Mouse (Mus musculus) lung, embryonic 16.5 days (tissue): Measurements from ENCODE around the gene Efs. TPM values are rescaled to one million over a fixed set of nuclear protein-coding genes. Genes with fewer than 3 reads are reported as not detected.

ENCODE experiments used
- ATAC-seq: fragments of 200-750 bp; cut with Nextera tagmentation; 2 replicates; pipeline ENCODE4 v1.8.0; 2017; ENCODE audit warnings: low read depth, mild to moderate bottlenecking, moderate library complexity
- H3K27ac ChIP-seq: fragments of 300-500 bp; sonication (generic); 2 replicates; pipeline ENCODE4 v1.5.1; 2014; ENCODE audit warnings: mild to moderate bottlenecking, control low read depth, low read length
- H3K27me3 ChIP-seq: fragments of 300-500 bp; sonication (generic); 2 replicates; pipeline ENCODE4 v1.6.1; 2014; ENCODE audit warnings: low read depth, low read length, mixed read lengths; ENCODE audit not compliant: control insufficient read depth, insufficient read depth
- H3K36me3 ChIP-seq: fragments of 300-500 bp; sonication (generic); 2 replicates; pipeline ENCODE4 v1.6.1; 2014; ENCODE audit warnings: low read length; ENCODE audit not compliant: control insufficient read depth, insufficient read depth
- H3K4me1 ChIP-seq: fragments of 300-500 bp; sonication (generic); replicated peaks from 2 replicates; pipeline ENCODE4 v1.6.1; 2014; ENCODE audit warnings: low read length, mixed read lengths; ENCODE audit not compliant: control insufficient read depth, insufficient read depth
- H3K4me2 ChIP-seq: fragments of 300-500 bp; sonication (generic); 2 replicates; pipeline ENCODE4 v1.6.1; 2014; ENCODE audit warnings: low read depth, low read length, control low read depth
- H3K4me3 ChIP-seq: fragments of 300-500 bp; sonication (generic); 2 replicates; pipeline ENCODE4 v1.5.1; 2014; ENCODE audit warnings: mild to moderate bottlenecking, low read length, control low read depth
- H3K9ac ChIP-seq: fragments of 300-500 bp; sonication (generic); 2 replicates; pipeline ENCODE4 v1.6.1; 2014; ENCODE audit warnings: low read length, control low read depth
- H3K9me3 ChIP-seq: fragments of 300-500 bp; sonication (generic); 2 replicates; pipeline ENCODE4 v1.6.1; 2016; ENCODE audit warnings: low read length; ENCODE audit not compliant: control insufficient read depth
- WGBS: fragments of 180-500 bp; shearing (Covaris S2); extraction: QIAGEN DNeasy Blood & Tissue Kit; methylation state at CpG from one replicate; pipeline ENCODE4 v1.1.7; 2014; 5-methylcytosine and 5-hydroxymethylcytosine counted together
- polyA plus RNA-seq: library from polyadenylated mRNA; unstranded; fragments of >200 nt; fragmentation: Nextera tagmentation; extraction: Ambion mirVana; gene quantifications from 2 replicates; pipeline ENCODE4 v1.2.1, GENCODE M21; 2015

Gene Efs
- polyA plus RNA-seq, 1 experiment from 2014 or later: 26.0 TPM

DNA sequence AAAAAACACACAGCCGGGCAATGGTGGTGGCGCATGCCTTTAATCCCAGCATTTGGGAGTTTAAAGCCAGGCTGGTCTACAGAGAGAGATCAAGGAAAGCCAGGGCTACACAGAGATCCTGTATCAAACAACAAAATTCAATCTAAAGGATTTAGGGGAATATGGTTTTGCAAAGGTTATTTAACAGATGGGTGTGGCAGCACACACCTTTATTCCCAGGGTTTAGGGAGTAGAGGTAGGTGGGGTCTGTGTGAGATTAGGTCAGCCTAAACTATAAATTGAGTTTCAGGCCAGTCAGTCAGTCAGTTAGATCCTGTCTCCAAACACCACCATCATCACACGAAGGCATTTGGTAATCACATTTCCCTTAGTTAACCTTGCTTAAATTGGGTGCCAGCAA, 33.7 kb downstream of the Efs start, which contains the start of gene Pabpn1:
Gene Pabpn1, plus strand, starts transcription at position 301 of the 400 bp plus-strand sequence.
- Histone ChIP-seq H3K4me3 (peak within 1 kb of the TSS; percentile 93), H3K4me2 (peak within 1 kb of the TSS; percentile 54), H3K27me3 (no peaks in the 10 kb centered on the region), H3K27ac (peak within 1 kb of the TSS; percentile 86), H3K4me1 (peaks cover 9% of the 10 kb centered on the region; the same call in 1 of the 2 replicates), H3K36me3 (peaks cover 13% of the 10 kb centered on the region), H3K9me3 (no peaks in the 10 kb centered on the region), H3K9ac (peak within 1 kb of the TSS; percentile 67)
- 92% methylated on average over 3 of the region's 3 CpGs for WGBS
- no peak for ATAC-seq

DNA sequence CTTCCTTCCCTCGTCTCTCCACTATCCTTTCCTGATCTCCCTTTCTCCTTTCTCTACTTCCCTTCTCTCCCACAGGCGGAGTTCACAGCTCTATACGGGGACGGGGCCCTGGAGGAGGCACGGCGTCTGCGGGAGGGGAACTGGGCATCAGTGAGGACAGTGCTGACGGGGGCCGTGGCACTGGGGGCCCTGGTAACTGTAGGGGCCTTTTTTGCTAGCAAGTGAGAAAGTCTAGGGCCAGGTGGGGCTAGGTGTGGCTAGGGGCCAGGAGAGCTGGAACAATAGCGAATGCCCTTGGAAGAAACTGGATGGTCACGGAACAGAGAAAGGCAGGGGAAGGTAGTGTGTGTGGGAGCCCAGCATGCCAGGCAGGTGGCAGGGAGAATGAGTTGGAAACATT, 40.6 kb downstream of the Efs start:
- Histone ChIP-seq H3K4me3 (no peak overlapping the region), H3K4me2 (no peak overlapping the region), H3K27ac (no peak overlapping the region), H3K4me1 (peaks cover 9% of the 10 kb centered on the region), H3K36me3 (no peaks in the 10 kb centered on the region), H3K9me3 (no peaks in the 10 kb centered on the region), H3K9ac (no peak overlapping the region), H3K27me3 (no peaks in the 10 kb centered on the region)
- no peak for ATAC-seq
- WGBS: 88% methylated on average over 11 of the region's 11 CpGs

DNA sequence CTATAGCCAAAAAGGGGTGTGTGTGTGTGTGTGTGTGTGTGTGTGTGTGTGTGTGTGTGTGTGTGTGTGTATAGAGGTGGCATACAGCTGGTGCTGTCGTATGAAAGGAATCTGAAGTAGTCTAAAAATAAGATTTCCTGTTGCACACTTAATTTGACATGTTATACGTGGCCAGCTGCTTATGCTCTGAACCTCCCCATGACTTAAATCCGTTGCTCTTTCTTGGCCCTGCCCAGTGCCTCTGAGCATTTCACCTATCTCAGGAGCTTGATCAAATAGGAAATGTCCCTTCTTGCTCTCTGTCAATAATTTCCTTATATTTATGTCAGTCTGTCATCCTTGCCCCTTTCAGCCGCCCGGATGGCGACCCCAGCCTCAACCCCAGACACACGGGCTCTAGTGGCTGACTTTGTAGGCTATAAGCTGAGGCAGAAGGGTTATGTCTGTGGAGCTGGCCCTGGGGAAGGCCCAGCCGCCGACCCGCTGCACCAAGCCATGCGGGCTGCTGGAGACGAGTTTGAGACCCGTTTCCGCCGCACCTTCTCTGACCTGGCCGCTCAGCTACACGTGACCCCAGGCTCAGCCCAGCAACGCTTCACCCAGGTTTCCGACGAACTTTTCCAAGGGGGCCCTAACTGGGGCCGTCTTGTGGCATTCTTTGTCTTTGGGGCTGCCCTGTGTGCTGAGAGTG, 41.8 kb downstream of the Efs start:
- peak overlapping the region; percentile 79 for H3K4me2 ChIP-seq
- peak overlapping the region; percentile 65 for H3K4me3 ChIP-seq
- H3K4me1 ChIP-seq: peaks cover 9% of the 10 kb centered on the region
- 9% methylated on average over 21 of the region's 21 CpGs for WGBS
- peak; percentile 35 for ATAC-seq
- peak overlapping the region; percentile 79 for H3K9ac ChIP-seq
- H3K9me3 ChIP-seq: no peaks in the 10 kb centered on the region
- H3K27me3 ChIP-seq: no peaks in the 10 kb centered on the region
- no peaks in the 10 kb centered on the region for H3K36me3 ChIP-seq
- H3K27ac ChIP-seq: peak overlapping the region; percentile 95

DNA sequence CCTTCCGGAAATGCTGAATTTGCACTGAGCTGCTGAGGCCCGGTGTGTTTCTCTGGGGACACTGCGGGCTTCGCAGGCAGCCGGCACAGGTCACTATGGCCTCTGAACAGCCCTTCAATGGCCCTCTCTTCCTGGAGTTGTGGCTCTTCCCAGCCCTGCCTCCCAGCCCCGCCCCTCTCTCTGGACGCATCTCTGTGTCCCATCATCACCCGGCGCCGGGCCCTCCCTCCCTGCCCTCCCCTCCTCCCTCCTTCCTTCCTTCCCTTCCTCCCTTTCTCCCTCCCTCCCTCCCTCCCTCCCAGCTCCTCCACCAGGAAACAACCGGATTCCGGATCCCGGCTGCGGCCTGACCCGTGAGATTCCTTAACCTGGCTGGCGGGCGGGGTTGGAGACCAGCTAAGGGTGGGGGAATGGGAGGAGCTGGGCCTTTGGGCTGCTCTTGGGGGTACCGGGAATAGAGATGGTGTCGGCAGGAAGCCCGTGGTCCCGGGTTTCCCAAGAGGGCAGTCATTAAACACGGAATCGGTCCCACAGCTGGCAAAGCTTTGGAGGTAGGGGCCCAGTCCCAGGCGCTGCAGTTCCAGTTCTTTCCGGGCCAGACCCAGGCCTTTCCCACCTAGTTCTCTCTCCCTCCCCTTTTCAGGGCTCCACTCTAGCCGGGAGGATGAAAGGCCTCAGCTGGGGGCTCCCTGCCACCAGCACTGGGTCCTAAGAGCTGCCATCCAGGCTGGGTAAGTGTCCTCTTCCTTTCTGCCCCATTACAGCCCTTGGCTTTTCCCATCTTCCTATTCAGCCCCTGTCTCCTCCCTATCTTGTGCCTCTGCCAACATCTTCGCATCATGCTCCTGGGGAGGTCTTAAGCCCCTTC, 42.5 kb downstream of the Efs start, which contains the start of the genes Bcl2l2 and Gm20521:
Gene Bcl2l2, plus strand, starts transcription at position 224 of the 868 bp plus-strand sequence.
Gene Gm20521, plus strand, starts transcription at position 288 of the 868 bp plus-strand sequence.
- H3K9me3 ChIP-seq: no peaks in the 10 kb centered on the region
- peak within 1 kb of the TSS; percentile 65 for H3K4me3 ChIP-seq
- no peaks in the 10 kb centered on the region; the same call in 1 of the 2 replicates for H3K27me3 ChIP-seq
- peak within 1 kb of the TSS; percentile 95 for H3K27ac ChIP-seq
- peak within 1 kb of the TSS; percentile 79 for H3K9ac ChIP-seq
- no peaks in the 10 kb centered on the region for H3K36me3 ChIP-seq
- under 1% methylated on average over 26 of the region's 27 CpGs for WGBS
- peak within 1 kb of the TSS; percentile 79 for H3K4me2 ChIP-seq
- peaks cover 9% of the 10 kb centered on the region for H3K4me1 ChIP-seq
- peak; percentile 92 for ATAC-seq

DNA sequence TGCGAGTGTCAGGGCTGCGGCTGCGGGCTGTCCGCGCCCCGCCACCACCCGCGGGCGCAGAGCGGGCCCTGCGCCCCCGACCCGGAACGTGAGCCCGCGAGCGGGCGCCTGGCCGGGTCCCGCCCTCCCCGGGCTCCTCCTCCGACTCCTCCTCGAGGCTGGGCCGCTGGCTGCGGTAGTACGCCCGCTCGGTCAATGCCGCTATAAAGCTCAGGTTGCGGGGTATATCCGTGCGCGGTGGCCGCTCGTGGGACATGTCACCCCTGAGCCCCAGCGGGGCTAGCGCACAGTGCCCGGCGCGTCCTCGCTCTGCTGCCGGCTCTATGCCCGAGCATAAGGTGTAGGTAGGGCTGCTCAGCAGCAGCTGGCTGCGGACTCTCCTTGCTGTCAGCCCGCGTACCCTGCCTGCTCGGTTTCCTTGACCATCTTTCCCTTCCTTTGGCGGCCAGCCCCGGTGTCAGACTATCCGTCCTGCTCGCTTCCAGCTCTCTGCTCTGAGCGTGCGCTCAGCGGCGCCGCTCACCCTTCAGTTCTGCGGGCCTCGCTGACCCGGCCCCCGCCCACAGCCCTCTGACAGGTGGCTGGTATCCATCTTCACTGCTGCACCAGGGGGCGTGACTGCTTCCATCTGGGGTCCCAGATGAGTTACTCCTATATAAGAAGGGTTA, 48.7 kb downstream of the Efs start, which contains the start of gene Ppp1r3e:
Gene Ppp1r3e, minus strand, starts transcription at position 503 of the 668 bp plus-strand sequence.
- H3K27me3 ChIP-seq: peaks cover 2% of the 10 kb centered on the region; the same call in 1 of the 2 replicates

DNA sequence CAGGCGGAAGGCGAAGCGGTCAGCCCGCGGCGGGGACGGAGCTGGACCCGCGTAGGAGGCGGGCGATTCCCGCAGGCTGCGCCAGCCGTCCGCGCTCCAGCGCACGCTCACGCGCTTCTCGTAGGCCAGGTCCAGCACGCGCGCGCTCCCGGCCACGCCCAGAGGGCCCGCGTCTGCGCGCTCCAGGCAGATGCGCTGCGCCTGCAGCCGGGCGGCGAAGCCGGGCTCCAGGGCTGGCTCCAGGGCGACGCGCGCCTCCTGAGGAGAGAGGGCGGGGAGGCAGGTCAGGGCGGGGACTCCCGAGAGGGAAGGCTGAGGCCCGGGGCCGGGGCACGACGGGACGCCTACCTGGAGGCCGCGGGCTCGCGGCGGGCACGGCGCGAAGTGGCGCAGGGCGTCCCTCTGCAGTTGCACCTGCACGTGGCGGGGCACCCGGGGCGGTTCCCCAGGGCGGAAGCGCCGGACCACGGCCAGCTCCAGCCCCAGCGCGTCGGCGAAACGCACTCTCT, 49.3 kb downstream of the Efs start:
- Histone ChIP-seq H3K4me1 (peaks cover 11% of the 10 kb centered on the region; the same call in 1 of the 2 replicates), H3K27ac (peak overlapping the region; percentile 69), H3K4me3 (peak overlapping the region; percentile 86), H3K4me2 (peak overlapping the region; percentile 100), H3K36me3 (no peaks in the 10 kb centered on the region), H3K9ac (peak overlapping the region; percentile 80), H3K9me3 (no peaks in the 10 kb centered on the region), H3K27me3 (peaks cover 2% of the 10 kb centered on the region; the same call in 1 of the 2 replicates)
- ATAC-seq: peak; percentile 92
- WGBS: under 1% methylated on average over 46 of the region's 72 CpGs

More for the DNA sequence above, 48.7 kb downstream of the Efs start, which contains the start of gene Ppp1r3e:
- peak within 1 kb of the TSS; percentile 86 for H3K4me3 ChIP-seq
- H3K9me3 ChIP-seq: no peaks in the 10 kb centered on the region
- H3K4me1 ChIP-seq: peaks cover 11% of the 10 kb centered on the region; the same call in 1 of the 2 replicates
- peak within 1 kb of the TSS; percentile 69 for H3K27ac ChIP-seq
- WGBS: 1% methylated on average over 59 of the region's 61 CpGs
- no peaks in the 10 kb centered on the region for H3K36me3 ChIP-seq
- H3K4me2 ChIP-seq: peak within 1 kb of the TSS; percentile 100
- H3K9ac ChIP-seq: peak within 1 kb of the TSS; percentile 80
- ATAC-seq: peak; percentile 84

DNA sequence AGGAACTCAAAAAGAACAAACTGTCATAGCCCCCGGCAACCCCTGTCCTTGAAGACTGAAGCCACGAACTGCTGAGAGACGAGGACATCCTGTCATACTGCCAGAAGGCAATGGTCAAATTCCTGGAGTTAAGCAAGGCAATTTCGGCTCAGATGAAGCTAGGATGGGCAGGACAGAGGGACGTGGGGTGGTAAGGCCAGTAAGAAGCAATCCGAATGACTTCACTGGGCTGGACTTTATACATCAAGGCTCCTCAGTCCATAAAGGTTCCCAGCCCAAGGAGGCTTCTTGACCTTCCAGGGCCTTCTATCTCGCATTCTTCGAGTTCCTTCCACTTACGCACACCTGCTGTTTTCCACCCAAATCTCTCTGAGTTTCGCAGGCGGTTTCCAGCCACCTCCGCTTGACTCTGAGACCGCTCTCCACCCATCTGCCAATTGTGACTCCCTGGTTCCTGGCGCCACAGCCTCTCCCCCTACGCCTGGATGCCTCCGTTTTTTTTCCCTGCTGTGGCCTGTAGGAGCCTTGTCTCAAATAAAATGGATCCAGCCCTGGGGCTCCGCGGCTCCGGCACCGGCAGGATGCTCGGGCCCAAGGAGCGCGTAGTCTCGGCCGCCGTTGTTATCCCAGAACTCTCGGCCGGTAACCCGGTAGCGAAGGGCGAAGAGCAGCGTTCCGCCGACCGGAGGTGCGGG, 49.9 kb downstream of the Efs start:
- Histone ChIP-seq H3K27me3 (peaks cover 2% of the 10 kb centered on the region; the same call in 1 of the 2 replicates), H3K9me3 (no peaks in the 10 kb centered on the region), H3K4me2 (peak overlapping the region; percentile 100), H3K27ac (peak overlapping the region; percentile 69; the same call in 1 of the 2 replicates), H3K4me1 (peaks cover 11% of the 10 kb centered on the region; the same call in 1 of the 2 replicates), H3K4me3 (peak overlapping the region; percentile 86), H3K36me3 (no peaks in the 10 kb centered on the region), H3K9ac (peak overlapping the region; percentile 80)
- ATAC-seq: peak; percentile 36
- 2% methylated on average over 36 of the region's 36 CpGs for WGBS

DNA sequence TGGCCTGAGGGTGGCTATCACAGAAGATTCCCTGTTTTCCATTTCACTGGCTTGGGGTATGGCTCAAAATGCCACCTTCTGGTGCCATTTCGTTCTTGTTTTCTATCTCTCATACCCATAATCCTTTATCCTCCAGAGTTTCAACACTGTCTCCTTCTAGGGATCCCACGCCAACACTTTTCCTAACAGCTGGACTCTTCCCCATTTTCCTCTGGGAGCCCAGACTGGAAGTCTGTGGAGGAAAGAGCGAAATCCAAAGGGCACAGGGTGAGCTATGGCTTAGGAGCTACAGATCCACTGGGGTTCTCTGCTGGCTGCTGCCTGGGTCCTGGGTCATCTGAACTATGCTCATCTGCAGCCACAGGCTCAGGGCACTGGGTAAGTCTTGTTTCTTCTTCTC, 51.8 kb downstream of the Efs start:
- ATAC-seq: no peak
- H3K4me2 ChIP-seq: no peak overlapping the region
- peaks cover 2% of the 10 kb centered on the region; the same call in 1 of the 2 replicates for H3K27me3 ChIP-seq
- H3K27ac ChIP-seq: no peak overlapping the region
- H3K9me3 ChIP-seq: no peaks in the 10 kb centered on the region
- H3K36me3 ChIP-seq: no peaks in the 10 kb centered on the region
- H3K4me3 ChIP-seq: no peak overlapping the region
- peaks cover 11% of the 10 kb centered on the region; the same call in 1 of the 2 replicates for H3K4me1 ChIP-seq
- no peak overlapping the region for H3K9ac ChIP-seq
- WGBS: 81% methylated on average over 3 of the region's 3 CpGs
